Mouse (Mus musculus): ENCODE measurements around the gene Gm8909. TPM values are rescaled to one million over a fixed set of nuclear protein-coding genes. Genes with fewer than 3 reads are reported as not detected.
A peak's percentile ranks its signal among the peaks of the same experiment; 100 is the strongest.

Gm8909 gene
- total RNA-seq (2014; rRNA removed): not detected in 2 replicates
- polyA plus RNA-seq (2015; fragmentation: Nextera tagmentation; extraction: Ambion mirVana): 0.28 and 0.35 TPM in 2 replicates

- no peak for DNase-seq (ENCODE audit: low spot score)
- no peaks in the 10 kb centered on the region for H3K9me3 ChIP-seq (ENCODE audit: low read length)
- WGBS: 1% methylated on average over 63 of the region's 63 CpGs
- H3K4me1 ChIP-seq (ENCODE audit: insufficient read depth, low read length): no peaks in the 10 kb centered on the region
- H3K27me3 ChIP-seq (ENCODE audit: insufficient read depth, low read length): peaks cover 48% of the 10 kb centered on the region
- no peak within 1 kb of the TSS for H3K9ac ChIP-seq (replicated peaks; ENCODE audit: low read length)
- H3K4me2 ChIP-seq (ENCODE audit: low read depth, low read length): peak within 1 kb of the TSS; percentile 36
- TF ChIP-seq CTCF (IDR thresholded peaks at IDR 0.05; ENCODE audit: low read depth): no peak
- no peaks in the 10 kb centered on the region for H3K36me3 ChIP-seq (ENCODE audit: insufficient read depth, low read length)
- H3K27ac ChIP-seq: no peak within 1 kb of the TSS
- no peak for ATAC-seq
- H3K4me3 ChIP-seq (ENCODE audit: low read length): peak within 1 kb of the TSS; percentile 29
Measured at GRCm38 (mm10) chr17:36168039-36168652, at the start of gene Gm8909. Gene Gm8909 (minus strand): TSS chr17:36168537.

GRCm38 (mm10) chr17:36215586-36215985 lies 47.2 kb upstream of the Gm8909 start:
- no peak for TF ChIP-seq CTCF (IDR thresholded peaks at IDR 0.05; ENCODE audit: low read depth)
- H3K36me3 ChIP-seq (ENCODE audit: insufficient read depth, low read length): no peaks in the 10 kb centered on the region
- H3K27ac ChIP-seq: no peak overlapping the region
- ATAC-seq (no peak), DNase-seq (ENCODE audit: low spot score) (no peak)
- peaks cover 32% of the 10 kb centered on the region for H3K27me3 ChIP-seq (ENCODE audit: insufficient read depth, low read length)
- no peaks in the 10 kb centered on the region for H3K9me3 ChIP-seq (ENCODE audit: low read length)
- no peak overlapping the region for H3K9ac ChIP-seq (replicated peaks; ENCODE audit: low read length)
- H3K4me3 ChIP-seq (ENCODE audit: low read length): peak overlapping the region; percentile 10
- 4% methylated on average over 20 of the region's 20 CpGs for WGBS
- peak overlapping the region; percentile 18; the same call in 1 of the 2 replicates for H3K4me2 ChIP-seq (ENCODE audit: low read depth, low read length)
- peaks cover 3% of the 10 kb centered on the region; the same call in 1 of the 2 replicates for H3K4me1 ChIP-seq (ENCODE audit: insufficient read depth, low read length)

GRCm38 (mm10) chr17:36206846-36207245 lies 38.5 kb upstream of the Gm8909 start:
- no peaks in the 10 kb centered on the region for H3K36me3 ChIP-seq (ENCODE audit: insufficient read depth, low read length)
- no peak overlapping the region for H3K4me2 ChIP-seq (ENCODE audit: low read depth, low read length)
- H3K27ac ChIP-seq: no peak overlapping the region
- no peak for ATAC-seq
- H3K4me3 ChIP-seq (ENCODE audit: low read length): no peak overlapping the region
- no peaks in the 10 kb centered on the region for H3K9me3 ChIP-seq (ENCODE audit: low read length)
- no peak for DNase-seq (ENCODE audit: low spot score)
- H3K9ac ChIP-seq (replicated peaks; ENCODE audit: low read length): no peak overlapping the region
- H3K27me3 ChIP-seq (ENCODE audit: insufficient read depth, low read length): peaks cover 22% of the 10 kb centered on the region
- H3K4me1 ChIP-seq (ENCODE audit: insufficient read depth, low read length): no peaks in the 10 kb centered on the region
- TF ChIP-seq CTCF (IDR thresholded peaks at IDR 0.05; ENCODE audit: low read depth): no peak

DNA sequence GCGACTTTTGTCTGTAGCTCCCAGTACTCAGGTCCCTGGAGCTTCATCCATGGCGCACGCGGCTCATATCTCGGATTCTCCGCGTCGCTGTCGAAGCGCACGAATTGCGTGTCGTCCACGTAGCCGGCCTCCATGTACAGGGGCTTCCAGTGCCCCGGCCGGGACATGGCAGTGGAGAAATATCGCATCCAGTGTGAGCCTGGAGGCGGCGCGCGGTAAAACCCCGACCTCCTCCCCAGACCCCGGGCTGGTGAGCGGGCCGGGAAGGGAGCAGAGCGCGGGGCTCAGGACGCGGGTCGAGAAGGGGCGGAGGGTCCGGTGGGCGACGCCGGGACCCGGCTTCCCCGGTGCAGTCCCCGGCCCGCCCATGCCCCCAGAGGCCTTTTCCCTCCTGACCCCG lies 37.5 kb upstream of the Gm8909 start:
- DNase-seq (ENCODE audit: low spot score): no peak

GRCm38 (mm10) chr17:36205456-36205855 lies 37.1 kb upstream of the Gm8909 start:
- Histone ChIP-seq H3K9ac (replicated peaks; ENCODE audit: low read length) (no peak overlapping the region), H3K9me3 (ENCODE audit: low read length) (no peaks in the 10 kb centered on the region), H3K27ac (no peak overlapping the region), H3K36me3 (ENCODE audit: insufficient read depth, low read length) (no peaks in the 10 kb centered on the region), H3K4me2 (ENCODE audit: low read depth, low read length) (peak overlapping the region; percentile 62), H3K27me3 (ENCODE audit: insufficient read depth, low read length) (peaks cover 22% of the 10 kb centered on the region), H3K4me1 (ENCODE audit: insufficient read depth, low read length) (no peaks in the 10 kb centered on the region), H3K4me3 (ENCODE audit: low read length) (peak overlapping the region; percentile 32)
- WGBS: 3% methylated on average over 15 of the region's 15 CpGs
- no peak for TF ChIP-seq CTCF (IDR thresholded peaks at IDR 0.05; ENCODE audit: low read depth)
- 0 out of 2 replicates have a peak, but pooled peaks have one; percentile 4 for ATAC-seq
- DNase-seq (ENCODE audit: low spot score): no peak

More for the DNA sequence above, 37.5 kb upstream of the Gm8909 start:
- Histone ChIP-seq H3K9ac (replicated peaks; ENCODE audit: low read length) (peak overlapping the region; percentile 35; the same call in 1 of the 2 replicates), H3K4me3 (ENCODE audit: low read length) (peak overlapping the region; percentile 32), H3K27ac (no peak overlapping the region), H3K4me2 (ENCODE audit: low read depth, low read length) (peak overlapping the region; percentile 62), H3K27me3 (ENCODE audit: insufficient read depth, low read length) (peaks cover 22% of the 10 kb centered on the region), H3K9me3 (ENCODE audit: low read length) (no peaks in the 10 kb centered on the region), H3K4me1 (ENCODE audit: insufficient read depth, low read length) (no peaks in the 10 kb centered on the region), H3K36me3 (ENCODE audit: insufficient read depth, low read length) (no peaks in the 10 kb centered on the region)
- TF ChIP-seq CTCF (IDR thresholded peaks at IDR 0.05; ENCODE audit: low read depth): no peak
- peak; percentile 45; the same call in 1 of the 2 replicates for ATAC-seq
- WGBS: under 1% methylated on average over 39 of the region's 41 CpGs

DNA sequence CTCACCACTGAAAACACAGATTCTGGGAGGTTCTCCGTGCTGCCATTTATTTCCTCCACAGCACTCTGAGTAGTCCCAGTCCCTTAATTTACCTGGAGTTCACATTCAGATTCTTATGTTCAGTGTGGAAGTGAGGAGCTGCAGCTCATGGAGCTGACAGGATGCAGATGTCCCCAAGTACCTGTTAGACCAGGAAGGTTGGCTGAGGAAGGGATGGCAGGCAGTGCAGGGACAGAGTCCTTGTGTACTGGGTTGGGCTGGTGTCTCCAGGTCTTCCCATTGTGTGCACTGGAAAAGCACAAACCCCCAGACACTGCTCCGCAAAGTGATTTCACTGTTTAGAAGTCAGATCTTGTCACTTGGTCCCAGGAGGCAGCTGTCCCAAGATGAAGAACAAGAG lies 33.5 kb upstream of the Gm8909 start:
- Histone ChIP-seq H3K27me3 (ENCODE audit: insufficient read depth, low read length) (peaks cover 22% of the 10 kb centered on the region), H3K4me2 (ENCODE audit: low read depth, low read length) (no peak overlapping the region), H3K9ac (replicated peaks; ENCODE audit: low read length) (no peak overlapping the region), H3K27ac (no peak overlapping the region), H3K4me3 (ENCODE audit: low read length) (no peak overlapping the region), H3K36me3 (ENCODE audit: insufficient read depth, low read length) (no peaks in the 10 kb centered on the region), H3K9me3 (ENCODE audit: low read length) (no peaks in the 10 kb centered on the region), H3K4me1 (ENCODE audit: insufficient read depth, low read length) (no peaks in the 10 kb centered on the region)
- DNase-seq (ENCODE audit: low spot score): no peak
- TF ChIP-seq CTCF (IDR thresholded peaks at IDR 0.05; ENCODE audit: low read depth): no peak
- 85% methylated on average over 2 of the region's 2 CpGs for WGBS
- ATAC-seq: no peak

GRCm38 (mm10) chr17:36198317-36198716 lies 30.0 kb upstream of the Gm8909 start:
- Histone ChIP-seq H3K27ac (no peak overlapping the region), H3K4me1 (ENCODE audit: insufficient read depth, low read length) (no peaks in the 10 kb centered on the region), H3K9me3 (ENCODE audit: low read length) (no peaks in the 10 kb centered on the region), H3K4me2 (ENCODE audit: low read depth, low read length) (no peak overlapping the region), H3K27me3 (ENCODE audit: insufficient read depth, low read length) (no peaks in the 10 kb centered on the region), H3K36me3 (ENCODE audit: insufficient read depth, low read length) (no peaks in the 10 kb centered on the region), H3K9ac (replicated peaks; ENCODE audit: low read length) (no peak overlapping the region), H3K4me3 (ENCODE audit: low read length) (no peak overlapping the region)
- peak; percentile 59 for TF ChIP-seq CTCF (IDR thresholded peaks at IDR 0.05; ENCODE audit: low read depth)
- DNase-seq (ENCODE audit: low spot score) (peak; percentile 27), ATAC-seq (no peak)
- 1% methylated on average over 5 of the region's 5 CpGs for WGBS

Measured in hindbrain, postnatal 0 days (tissue).